Mouse (Mus musculus): Measurements from ENCODE around the gene Kif21b. TPM values are rescaled to one million over a fixed set of nuclear protein-coding genes. Genes with fewer than 3 reads are reported as not detected.
A peak's percentile ranks its signal among the peaks of the same experiment; 100 is the strongest.

Gene Kif21b
- polyA plus RNA-seq (2012) = 0.03 and 0.15 TPM in 2 replicates

- Histone ChIP-seq H3K36me3 (ENCODE audit: control insufficient read depth) (no peaks in the 10 kb centered on the region), H3K4me3 (replicated peaks) (peak within 1 kb of the TSS; percentile 71), H3K9me3 (ENCODE audit: control insufficient read depth, low read length) (no peaks in the 10 kb centered on the region), H3K4me1 (ENCODE audit: control insufficient read depth) (peaks cover 57% of the 10 kb centered on the region), H3K27me3 (ENCODE audit: control insufficient read depth) (peaks cover 33% of the 10 kb centered on the region)
- TF ChIP-seq GATA1 (IDR thresholded peaks at IDR 0.05; ENCODE audit: low read length) (no peak), TAL1 (IDR thresholded peaks at IDR 0.05; ENCODE audit: low read length) (no peak)
Measured at GRCm38 (mm10) chr1:136130951-136131558, at the start of gene Kif21b. Gene Kif21b (plus strand): TSS chr1:136131389.

GRCm38 (mm10) chr1:136085988-136086685, 45.1 kb upstream of the Kif21b start:
- Histone ChIP-seq H3K27me3 (ENCODE audit: control insufficient read depth) (peaks cover 3% of the 10 kb centered on the region; the same call in 1 of the 2 replicates), H3K4me3 (replicated peaks) (no peak overlapping the region)

GRCm38 (mm10) chr1:136089368-136090165, 41.6 kb upstream of the Kif21b start:
- TF ChIP-seq TAL1 (IDR thresholded peaks at IDR 0.05; ENCODE audit: low read length) = no peak
- TF ChIP-seq GATA1 (IDR thresholded peaks at IDR 0.05; ENCODE audit: low read length) = no peak
- no peak overlapping the region for H3K4me3 ChIP-seq (replicated peaks)
- H3K36me3 ChIP-seq (ENCODE audit: control insufficient read depth) = no peaks in the 10 kb centered on the region
- peaks cover 9% of the 10 kb centered on the region for H3K4me1 ChIP-seq (ENCODE audit: control insufficient read depth)
- H3K27me3 ChIP-seq (ENCODE audit: control insufficient read depth) = peaks cover 3% of the 10 kb centered on the region; the same call in 1 of the 2 replicates
- no peaks in the 10 kb centered on the region for H3K9me3 ChIP-seq (ENCODE audit: control insufficient read depth, low read length)

More at GRCm38 (mm10) chr1:136085988-136086685, 45.1 kb upstream of the Kif21b start:
- H3K36me3 ChIP-seq (ENCODE audit: control insufficient read depth) = no peaks in the 10 kb centered on the region
- H3K9me3 ChIP-seq (ENCODE audit: control insufficient read depth, low read length) = 0 out of 2 replicates have a peak, but pooled peaks cover 2% of the 10 kb centered on the region
- TF ChIP-seq TAL1 (IDR thresholded peaks at IDR 0.05; ENCODE audit: low read length) = no peak
- TF ChIP-seq GATA1 (IDR thresholded peaks at IDR 0.05; ENCODE audit: low read length) = no peak
- peaks cover 9% of the 10 kb centered on the region for H3K4me1 ChIP-seq (ENCODE audit: control insufficient read depth)

- Histone ChIP-seq H3K9me3 (ENCODE audit: control insufficient read depth, low read length) (no peaks in the 10 kb centered on the region), H3K27me3 (ENCODE audit: control insufficient read depth) (no peaks in the 10 kb centered on the region), H3K36me3 (ENCODE audit: control insufficient read depth) (no peaks in the 10 kb centered on the region), H3K4me1 (ENCODE audit: control insufficient read depth) (no peaks in the 10 kb centered on the region), H3K4me3 (replicated peaks) (no peak overlapping the region)
- TF ChIP-seq GATA1 (IDR thresholded peaks at IDR 0.05; ENCODE audit: low read length) = no peak
- no peak for TF ChIP-seq TAL1 (IDR thresholded peaks at IDR 0.05; ENCODE audit: low read length)
Measured at GRCm38 (mm10) chr1:136093726-136094125, 37.5 kb upstream of the Kif21b start.

- H3K4me1 ChIP-seq (ENCODE audit: control insufficient read depth) = no peaks in the 10 kb centered on the region
- no peaks in the 10 kb centered on the region for H3K36me3 ChIP-seq (ENCODE audit: control insufficient read depth)
- no peaks in the 10 kb centered on the region for H3K9me3 ChIP-seq (ENCODE audit: control insufficient read depth, low read length)
- H3K4me3 ChIP-seq (replicated peaks) = no peak overlapping the region
- TF ChIP-seq GATA1 (IDR thresholded peaks at IDR 0.05; ENCODE audit: low read length) (no peak), TAL1 (IDR thresholded peaks at IDR 0.05; ENCODE audit: low read length) (no peak)
- H3K27me3 ChIP-seq (ENCODE audit: control insufficient read depth) = no peaks in the 10 kb centered on the region
Measured at GRCm38 (mm10) chr1:136094807-136095206, 36.4 kb upstream of the Kif21b start.

GRCm38 (mm10) chr1:136102094-136102493, 29.1 kb upstream of the Kif21b start:
- Histone ChIP-seq H3K9me3 (ENCODE audit: control insufficient read depth, low read length) (no peaks in the 10 kb centered on the region), H3K4me3 (replicated peaks) (no peak overlapping the region), H3K27me3 (ENCODE audit: control insufficient read depth) (no peaks in the 10 kb centered on the region), H3K4me1 (ENCODE audit: control insufficient read depth) (peaks cover 34% of the 10 kb centered on the region), H3K36me3 (ENCODE audit: control insufficient read depth) (no peaks in the 10 kb centered on the region)
- TF ChIP-seq TAL1 (IDR thresholded peaks at IDR 0.05; ENCODE audit: low read length) (no peak), GATA1 (IDR thresholded peaks at IDR 0.05; ENCODE audit: low read length) (no peak)

- TF ChIP-seq GATA1 (IDR thresholded peaks at IDR 0.05; ENCODE audit: low read length) (no peak), TAL1 (IDR thresholded peaks at IDR 0.05; ENCODE audit: low read length) (no peak)
- no peak overlapping the region for H3K4me3 ChIP-seq (replicated peaks)
- no peaks in the 10 kb centered on the region for H3K27me3 ChIP-seq (ENCODE audit: control insufficient read depth)
- no peaks in the 10 kb centered on the region for H3K9me3 ChIP-seq (ENCODE audit: control insufficient read depth, low read length)
- peaks cover 34% of the 10 kb centered on the region for H3K4me1 ChIP-seq (ENCODE audit: control insufficient read depth)
- no peaks in the 10 kb centered on the region for H3K36me3 ChIP-seq (ENCODE audit: control insufficient read depth)
Measured at GRCm38 (mm10) chr1:136102551-136102950, 28.6 kb upstream of the Kif21b start.

GRCm38 (mm10) chr1:136102981-136103380, 28.2 kb upstream of the Kif21b start:
- no peaks in the 10 kb centered on the region for H3K36me3 ChIP-seq (ENCODE audit: control insufficient read depth)
- H3K4me3 ChIP-seq (replicated peaks) = no peak overlapping the region
- H3K27me3 ChIP-seq (ENCODE audit: control insufficient read depth) = no peaks in the 10 kb centered on the region
- TF ChIP-seq TAL1 (IDR thresholded peaks at IDR 0.05; ENCODE audit: low read length) (no peak), GATA1 (IDR thresholded peaks at IDR 0.05; ENCODE audit: low read length) (no peak)
- no peaks in the 10 kb centered on the region for H3K9me3 ChIP-seq (ENCODE audit: control insufficient read depth, low read length)
- H3K4me1 ChIP-seq (ENCODE audit: control insufficient read depth) = peaks cover 34% of the 10 kb centered on the region

- Histone ChIP-seq H3K4me1 (ENCODE audit: control insufficient read depth) (peaks cover 34% of the 10 kb centered on the region), H3K9me3 (ENCODE audit: control insufficient read depth, low read length) (no peaks in the 10 kb centered on the region), H3K4me3 (replicated peaks) (no peak overlapping the region), H3K36me3 (ENCODE audit: control insufficient read depth) (no peaks in the 10 kb centered on the region), H3K27me3 (ENCODE audit: control insufficient read depth) (no peaks in the 10 kb centered on the region)
- no peak for TF ChIP-seq TAL1 (IDR thresholded peaks at IDR 0.05; ENCODE audit: low read length)
- TF ChIP-seq GATA1 (IDR thresholded peaks at IDR 0.05; ENCODE audit: low read length) = no peak
Measured at GRCm38 (mm10) chr1:136103696-136104095, 27.5 kb upstream of the Kif21b start.

Measured in erythroblast, embryonic 14.5 days (primary cell).